Mouse (Mus musculus): ENCODE data around the gene Cmtm5.
"Not testable (repeated sequence)": the region's sequence is repeated elsewhere in the genome, so short reads cannot be mapped to it uniquely, and the experiment has no call there.

Cmtm5 gene

GRCm38 (mm10) chr14:54932645-54933150, 3.4 kb upstream of the Cmtm5 start, which contains the start of gene Il25:
Gene Il25, plus strand, starts transcription at chr14:54932695.
- no peak for DNase-seq (ENCODE audit: extremely low spot score, low read depth, low spot score)

- no peak for DNase-seq (ENCODE audit: extremely low spot score, low read depth, low spot score)
Observed at GRCm38 (mm10) chr14:54936831-54937160, 735 bp downstream of the Cmtm5 start.

- DNase-seq (ENCODE audit: extremely low spot score, low read depth, low spot score) = no peak
Observed at GRCm38 (mm10) chr14:54937361-54938182, 1.5 kb downstream of the Cmtm5 start.

GRCm38 (mm10) chr14:54938431-54939219, 2.6 kb downstream of the Cmtm5 start:
- no peak for DNase-seq (ENCODE audit: extremely low spot score, low read depth, low spot score)

- DNase-seq (ENCODE audit: extremely low spot score, low read depth, low spot score) = no peak
Observed at GRCm38 (mm10) chr14:54939434-54940175, 3.5 kb downstream of the Cmtm5 start.

GRCm38 (mm10) chr14:54940176-54940530, 4.1 kb downstream of the Cmtm5 start:
- no peak for DNase-seq (ENCODE audit: extremely low spot score, low read depth, low spot score)

- DNase-seq (ENCODE audit: extremely low spot score, low read depth, low spot score) = no peak
Observed at GRCm38 (mm10) chr14:54941024-54941978, 5.2 kb downstream of the Cmtm5 start.

- no peak for DNase-seq (ENCODE audit: extremely low spot score, low read depth, low spot score)
Observed at GRCm38 (mm10) chr14:54942479-54942878, 6.4 kb downstream of the Cmtm5 start.

- no peak for DNase-seq (ENCODE audit: extremely low spot score, low read depth, low spot score)
Observed at GRCm38 (mm10) chr14:54943971-54944370, 7.9 kb downstream of the Cmtm5 start.

GRCm38 (mm10) chr14:54944939-54945338, 8.9 kb downstream of the Cmtm5 start:
- no peak for DNase-seq (ENCODE audit: extremely low spot score, low read depth, low spot score)

GRCm38 (mm10) chr14:54945975-54946704, 10.1 kb downstream of the Cmtm5 start:
- DNase-seq (ENCODE audit: extremely low spot score, low read depth, low spot score) = no peak

- DNase-seq (ENCODE audit: extremely low spot score, low read depth, low spot score) = not testable (repeated sequence)
Observed at GRCm38 (mm10) chr14:54947008-54947407, 10.9 kb downstream of the Cmtm5 start.

- DNase-seq (ENCODE audit: extremely low spot score, low read depth, low spot score) = no peak
Observed at GRCm38 (mm10) chr14:54948781-54949180, 12.7 kb downstream of the Cmtm5 start.

GRCm38 (mm10) chr14:54950493-54950892, 14.4 kb downstream of the Cmtm5 start:
- DNase-seq (ENCODE audit: extremely low spot score, low read depth, low spot score) = no peak

GRCm38 (mm10) chr14:54951587-54951986, 15.5 kb downstream of the Cmtm5 start:
- DNase-seq (ENCODE audit: extremely low spot score, low read depth, low spot score) = no peak

GRCm38 (mm10) chr14:54953664-54954206, 17.7 kb downstream of the Cmtm5 start:
- DNase-seq (ENCODE audit: extremely low spot score, low read depth, low spot score) = no peak

- DNase-seq (ENCODE audit: extremely low spot score, low read depth, low spot score) = no peak
Observed at GRCm38 (mm10) chr14:54954474-54954873, 18.4 kb downstream of the Cmtm5 start.

- no peak for DNase-seq (ENCODE audit: extremely low spot score, low read depth, low spot score)
Observed at GRCm38 (mm10) chr14:54955481-54955880, 19.4 kb downstream of the Cmtm5 start.

- DNase-seq (ENCODE audit: extremely low spot score, low read depth, low spot score) = no peak
Observed at GRCm38 (mm10) chr14:54956533-54956932, 20.5 kb downstream of the Cmtm5 start.
